In genomic region chr11:103028176-103028891, GRCm38 (mm10) we compare ENCODE assay signal across 8 mouse cellular contexts. TPM values are rescaled to one million over a fixed set of nuclear protein-coding genes. Genes with fewer than 3 reads are reported as not detected.
DNase-seq lines count a peak whose midpoint lies in the region; ATAC-seq lines count a peak whose summit lies in the region.

Gene Nmt1, plus strand, starts transcription at chr11:103028190.
Gene Dcakd, minus strand, starts transcription at chr11:103028333.

- peak within 1 kb of the TSS; percentile 87 for H3K9ac ChIP-seq in lung, embryonic 16.5 days (ENCODE audit: low read length)

- peak; percentile 97 for DNase-seq in MEL-GATA-1-ER (ENCODE audit: extremely low read depth, low read depth)
- peak; percentile 94 for DNase-seq in cerebellum, adult 8-10 months
- DNase-seq in forelimb bud, embryonic 11.5 days (ENCODE audit: low read depth, low spot score) = peak; percentile 96
- peak; percentile 97 for DNase-seq in layer of hippocampus, adult 9-10 months (ENCODE audit: low spot score)
- DNase-seq in ovary, postnatal 10 days (ENCODE audit: low spot score) = peak; percentile 88
- DNase-seq in thymus, postnatal 10 days (ENCODE audit: low spot score in 2 of 2) = peak; percentile 87 to 90

- H3K27ac ChIP-seq in lung, embryonic 16.5 days (ENCODE audit: low read length) = peak within 1 kb of the TSS; percentile 75

- WGBS in lung, embryonic 16.5 days = under 1% methylated on average over 36 of the region's 36 CpGs

- peak within 1 kb of the TSS; percentile 85 for H3K4me3 ChIP-seq in lung, embryonic 16.5 days (ENCODE audit: low read length)

- ATAC-seq in hematopoietic stem cell, adult 5-6 weeks (replicated peaks in 1 of 2; ENCODE audit: insufficient read depth in 1 of 2, low FRiP score in 2 of 2, low TSS enrichment in 1 of 2, low read depth in 1 of 2, poor library complexity in 2 of 2, severe bottlenecking in 2 of 2) = peak; percentile 96 to 97
- peak; percentile 99 for ATAC-seq in lung, embryonic 16.5 days (ENCODE audit: low read depth)

- peak within 1 kb of the TSS; percentile 72 for H3K4me2 ChIP-seq in lung, embryonic 16.5 days (ENCODE audit: low read depth, low read length)

- H3K4me1 ChIP-seq in lung, embryonic 16.5 days (replicated peaks; ENCODE audit: control insufficient read depth, insufficient read depth, low read length) = peaks cover 11% of the 10 kb centered on the region

- no peaks in the 10 kb centered on the region; the same call in 1 of the 2 replicates for H3K36me3 ChIP-seq in lung, embryonic 16.5 days (ENCODE audit: control insufficient read depth, insufficient read depth, low read length)

- H3K27me3 ChIP-seq in lung, embryonic 16.5 days (ENCODE audit: control insufficient read depth, insufficient read depth, low read depth, low read length) = no peaks in the 10 kb centered on the region

- H3K9me3 ChIP-seq in lung, embryonic 16.5 days (ENCODE audit: control insufficient read depth, low read length) = no peaks in the 10 kb centered on the region

RNA-seq across cellular contexts. Expression of gene Nmt1, which starts in this region (rescaled TPM):
- 26.8 and 33.6 TPM in 2 replicates for total RNA-seq in hematopoietic stem cell, adult 5-6 weeks (2017)
- 63.4 and 64.7 TPM in 2 replicates for polyA plus RNA-seq in lung, embryonic 16.5 days (2015; fragmentation: Nextera tagmentation; extraction: Ambion mirVana)

RNA-seq across cellular contexts. Expression of gene Dcakd, which starts in this region (rescaled TPM):
- 18.0 and 21.1 TPM in 2 replicates for total RNA-seq in hematopoietic stem cell, adult 5-6 weeks (2017)
- polyA plus RNA-seq in lung, embryonic 16.5 days (2015; fragmentation: Nextera tagmentation; extraction: Ambion mirVana) = 140 and 161 TPM in 2 replicates

Comparison
In these comparisons a context has a peak if more than half of its experiments do, and no peak if none do; other contexts are left out.
1. Peak in every context shown above with its lines: DNase-seq, ATAC-seq, H3K4me3 ChIP-seq and H3K27ac ChIP-seq.